Mouse (Mus musculus) thymus, postnatal 10 days (tissue): Measurements from ENCODE around the gene Lamc2.

Source experiments
- DNase-seq, 2 experiments: peaks; one replicate each; pipeline ENCODE4 v3.0.0; 2021; ENCODE audit warnings: low spot score in 2 of 2

The Lamc2 gene

GRCm38 (mm10) chr1:153127622-153128021 is 58.6 kb downstream of the Lamc2 start:
- DNase-seq = no peak

DNA sequence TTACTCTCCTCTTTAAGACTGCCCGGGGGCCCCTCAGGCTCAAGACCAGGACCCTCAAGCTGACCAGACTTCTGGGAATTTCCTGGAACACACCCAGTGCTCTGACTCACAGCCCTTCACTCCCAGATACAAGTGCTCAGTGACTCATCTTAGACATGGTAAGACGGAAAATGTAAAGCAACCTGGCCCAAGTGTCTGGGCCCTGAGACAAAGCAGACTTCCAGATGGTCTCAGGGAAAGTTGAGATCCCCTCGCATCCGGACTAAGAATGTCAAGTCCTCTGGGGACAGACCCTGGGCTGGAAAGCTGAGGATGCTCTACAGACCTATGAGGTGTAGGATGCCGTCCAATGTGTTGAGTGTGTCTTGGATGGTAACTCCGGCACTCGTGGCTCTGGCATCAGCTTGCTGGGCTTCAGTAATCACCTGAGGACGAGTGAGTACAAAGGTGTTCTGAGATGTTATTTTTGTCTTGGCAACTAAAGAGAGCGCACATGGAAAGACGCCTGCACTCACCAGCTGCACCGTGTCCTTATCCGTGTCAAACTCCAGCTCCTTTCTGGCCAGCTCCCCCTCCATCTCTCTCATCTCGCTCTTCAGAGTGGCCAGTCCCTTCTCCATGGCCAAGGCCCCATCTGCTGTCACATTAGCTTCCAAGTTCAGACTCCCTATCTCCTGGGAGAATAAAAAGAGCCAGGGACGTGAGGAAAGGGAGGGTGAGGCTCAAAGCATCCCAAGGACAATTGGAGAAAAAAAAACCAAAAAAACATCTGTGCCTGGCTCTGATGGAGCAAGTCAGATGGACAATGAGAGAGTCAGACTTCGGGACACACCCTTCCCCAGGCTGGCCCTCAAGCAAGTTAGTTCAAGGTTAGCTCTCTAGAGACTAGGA is 59.5 kb downstream of the Lamc2 start:
- no peak for DNase-seq

DNA sequence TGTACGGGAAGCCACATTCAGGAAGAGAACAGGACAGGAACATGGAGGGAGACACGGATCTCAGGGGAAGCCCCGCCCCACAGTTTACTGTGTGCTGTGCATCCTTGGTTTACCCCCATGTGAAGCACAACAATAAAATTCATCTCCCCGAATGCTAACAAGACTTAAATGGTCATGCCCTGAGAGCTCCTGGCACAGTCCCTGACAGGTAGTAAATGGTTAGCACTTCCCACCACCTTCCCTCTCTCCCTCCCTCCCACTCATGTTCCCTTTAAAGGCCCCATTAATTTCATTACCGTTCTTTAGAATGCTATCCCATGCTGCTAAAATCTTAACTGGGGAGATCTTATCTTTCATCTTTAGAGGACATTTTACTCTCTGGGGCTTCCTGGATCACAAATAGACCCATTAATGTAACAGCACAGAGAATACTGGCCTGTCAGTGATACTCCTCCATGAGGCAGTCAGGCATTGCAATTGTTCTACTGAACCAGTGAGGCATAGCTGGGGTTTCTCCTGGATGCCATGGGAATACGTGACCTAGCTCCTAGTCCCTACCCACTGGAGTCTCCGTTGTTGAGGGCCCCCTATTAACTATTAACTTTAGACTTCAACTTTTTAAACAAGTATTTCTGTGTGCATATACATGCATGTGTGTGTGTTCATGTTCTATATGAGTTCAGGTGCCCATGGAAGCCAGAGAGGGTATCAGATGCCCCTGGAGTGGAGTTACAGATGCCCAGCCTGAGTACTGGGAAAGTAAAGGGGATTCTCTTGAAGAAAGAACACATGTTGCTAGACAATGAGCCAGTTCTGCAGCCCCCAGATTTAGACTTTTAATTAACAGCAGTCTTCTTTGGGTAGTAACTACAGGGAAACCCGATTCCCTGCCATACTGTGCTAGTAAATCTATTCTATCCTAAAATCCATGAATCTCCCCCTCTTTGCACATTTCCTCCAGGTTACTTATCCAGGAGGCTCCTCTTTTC is 60.7 kb downstream of the Lamc2 start:
- no peak for DNase-seq

DNA sequence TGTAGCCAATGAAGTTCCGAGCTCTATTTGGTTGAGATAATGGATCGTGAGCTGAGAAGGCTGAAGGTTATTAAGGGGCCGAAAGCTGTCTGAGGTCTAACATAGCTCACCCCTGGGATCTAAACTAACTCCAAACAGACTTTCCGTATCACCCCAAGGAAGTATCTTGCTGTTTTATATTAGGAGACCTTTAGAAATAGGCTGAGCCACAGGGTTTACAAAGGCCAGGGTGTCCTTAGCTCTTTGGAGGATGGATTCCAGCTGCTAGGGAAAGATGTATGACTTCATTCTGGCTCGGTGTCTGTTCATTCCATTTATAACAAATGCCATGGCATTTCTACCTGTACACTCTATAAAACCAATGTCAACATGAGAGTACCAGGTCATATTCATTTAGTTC is 61.7 kb downstream of the Lamc2 start:
- DNase-seq = no peak

DNA sequence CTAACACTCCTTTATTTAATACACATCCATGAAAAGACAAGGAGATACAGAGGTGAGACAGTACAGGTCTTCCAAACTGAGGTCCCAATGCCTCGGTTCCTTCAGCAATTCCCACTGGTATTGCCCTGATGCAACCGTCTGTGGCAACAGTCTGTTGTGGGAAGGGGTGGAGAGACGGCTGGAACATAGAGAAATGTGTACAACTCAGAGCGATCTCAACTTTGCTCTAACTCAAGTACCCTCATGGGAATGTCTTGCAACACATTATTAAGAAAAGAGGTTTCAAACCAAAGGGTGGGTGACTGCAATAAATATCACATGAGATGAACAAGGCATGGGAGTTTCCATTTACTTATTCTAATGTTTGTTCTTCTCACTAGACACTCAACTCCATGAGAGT is 63.5 kb downstream of the Lamc2 start:
- DNase-seq = no peak

DNA sequence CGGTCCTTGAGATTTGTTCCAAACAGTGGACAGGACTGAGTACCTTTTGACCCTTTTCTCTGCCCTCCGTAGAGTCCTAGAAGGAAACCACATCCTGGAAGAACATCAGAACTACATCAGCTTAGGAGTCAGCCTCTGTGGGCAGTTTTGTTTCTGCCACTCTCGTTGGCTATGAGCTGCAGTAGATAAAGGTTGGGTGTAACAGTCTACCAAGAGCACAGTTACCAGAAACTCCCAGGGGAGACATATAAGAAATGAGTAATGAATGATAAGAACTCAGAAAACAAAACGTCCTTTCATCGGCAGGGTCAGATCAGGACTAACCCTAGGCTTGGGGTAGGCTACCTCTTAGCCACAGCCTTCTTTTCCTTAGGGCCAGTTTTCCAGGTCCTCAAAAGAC is 64.9 kb downstream of the Lamc2 start:
- DNase-seq = no peak

GRCm38 (mm10) chr1:153120544-153120943 is 65.7 kb downstream of the Lamc2 start:
- no peak for DNase-seq

DNA sequence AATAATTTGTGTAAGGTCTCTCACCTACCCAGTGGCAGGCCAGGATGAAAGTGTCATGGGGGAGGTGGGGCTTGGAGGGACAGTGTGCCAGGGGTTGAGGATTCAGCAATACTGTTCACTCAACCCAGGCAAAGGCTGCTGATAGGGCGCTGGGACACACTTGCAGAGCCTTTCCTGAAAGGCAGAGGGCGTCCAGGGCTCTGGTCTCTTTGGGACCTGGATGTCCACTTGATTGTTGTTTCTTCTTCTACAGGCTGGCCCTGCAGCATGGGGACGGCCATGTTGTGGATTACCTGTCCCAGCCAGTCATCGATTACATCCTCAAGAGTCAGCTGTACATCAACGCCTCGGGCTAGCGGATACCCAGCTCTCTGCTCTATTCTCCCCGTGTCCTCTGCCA is 70.9 kb downstream of the Lamc2 start:
- no peak for DNase-seq

- DNase-seq = no peak
These were observed 74.7 kb downstream of the Lamc2 start for GRCm38 (mm10) chr1:153111596-153111995.

- DNase-seq = no peak
These were observed 76.4 kb downstream of the Lamc2 start for GRCm38 (mm10) chr1:153109836-153110235.

GRCm38 (mm10) chr1:153109346-153109745 is 76.9 kb downstream of the Lamc2 start:
- DNase-seq = no peak

- DNase-seq = no peak
These were observed 78.4 kb downstream of the Lamc2 start for GRCm38 (mm10) chr1:153107866-153108265.

DNA sequence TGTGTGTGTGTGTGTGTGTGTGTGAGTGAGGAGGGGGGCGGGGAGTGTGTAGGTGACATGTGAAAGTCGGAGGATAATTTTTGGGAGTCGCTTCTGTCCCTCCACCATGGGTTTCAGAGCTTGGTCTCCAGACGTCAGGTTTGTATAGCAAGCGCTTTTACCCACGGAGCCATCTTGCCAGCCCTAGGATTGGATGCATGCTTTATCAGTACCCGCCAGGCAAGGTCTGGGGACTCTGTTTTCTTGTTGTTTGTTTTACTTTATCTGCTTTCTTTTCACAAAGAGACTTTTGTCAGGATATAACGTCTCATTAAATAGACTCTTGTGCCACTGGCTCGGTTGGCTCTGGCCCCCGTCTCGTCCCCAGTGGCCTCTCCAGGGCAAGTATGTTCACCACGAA is 81.4 kb downstream of the Lamc2 start:
- DNase-seq = no peak

DNA sequence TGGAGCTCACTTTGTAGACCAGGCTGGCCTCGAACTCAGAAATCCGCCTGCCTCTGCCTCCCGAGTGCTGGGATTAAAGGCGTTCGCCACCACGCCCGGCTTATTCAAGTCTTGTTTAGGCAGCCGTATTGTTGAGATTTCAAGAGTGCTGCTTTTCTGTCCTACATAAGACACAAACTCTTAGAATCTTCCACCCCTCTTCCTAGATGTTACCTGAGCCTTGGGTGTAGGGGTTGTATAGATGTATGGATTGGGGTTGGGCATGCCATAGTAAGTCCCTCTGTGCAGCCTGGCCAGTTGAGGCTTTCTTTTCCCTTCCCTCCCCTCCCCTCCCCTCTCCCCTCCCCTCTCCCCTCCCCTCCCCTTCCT is 83.1 kb downstream of the Lamc2 start:
- no peak for DNase-seq

DNA sequence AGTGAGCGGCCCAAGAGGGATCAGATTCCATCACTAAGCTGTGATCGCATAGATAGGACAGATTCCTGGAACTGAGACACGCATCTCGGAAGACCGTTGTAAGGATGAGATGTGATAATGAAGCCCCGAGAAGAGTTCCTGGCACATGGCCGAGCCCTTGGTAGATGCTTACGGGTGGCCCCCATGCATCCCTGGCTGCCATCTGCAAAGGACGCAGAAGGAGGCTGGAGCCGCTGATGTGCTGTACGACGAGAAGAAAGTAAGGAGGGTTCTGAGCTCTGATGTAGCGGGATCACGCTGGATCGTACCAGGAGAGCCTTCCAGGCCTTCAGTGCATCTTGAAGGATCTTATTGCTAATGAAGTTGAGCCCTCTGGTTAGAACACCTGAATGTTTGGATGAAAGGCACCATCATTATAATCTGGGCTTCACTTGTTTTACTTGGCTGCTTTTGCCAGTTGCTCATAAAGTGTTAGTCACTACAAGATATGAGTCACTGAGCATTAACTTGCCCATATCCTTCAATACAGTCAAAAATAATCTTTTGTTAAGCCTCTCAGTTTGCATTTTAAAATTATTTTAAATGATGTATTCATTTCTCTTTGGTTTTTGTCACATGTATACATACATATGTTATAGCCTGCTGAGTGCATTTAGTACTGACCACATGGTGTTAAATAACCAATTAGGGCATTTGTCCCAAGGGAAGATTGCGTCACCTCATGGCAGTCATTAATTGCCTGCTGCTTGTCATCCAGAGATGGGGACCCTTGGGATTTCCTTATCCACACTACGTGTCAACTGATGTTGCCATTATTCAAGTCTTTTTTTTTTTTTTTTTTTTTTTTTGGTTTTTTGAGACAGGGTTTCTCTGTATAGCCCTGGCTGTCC is 83.7 kb downstream of the Lamc2 start:
- no peak for DNase-seq

- peak; percentile 39 to 83 for DNase-seq
These were observed 84.8 kb downstream of the Lamc2 start for GRCm38 (mm10) chr1:153101327-153101880.

DNA sequence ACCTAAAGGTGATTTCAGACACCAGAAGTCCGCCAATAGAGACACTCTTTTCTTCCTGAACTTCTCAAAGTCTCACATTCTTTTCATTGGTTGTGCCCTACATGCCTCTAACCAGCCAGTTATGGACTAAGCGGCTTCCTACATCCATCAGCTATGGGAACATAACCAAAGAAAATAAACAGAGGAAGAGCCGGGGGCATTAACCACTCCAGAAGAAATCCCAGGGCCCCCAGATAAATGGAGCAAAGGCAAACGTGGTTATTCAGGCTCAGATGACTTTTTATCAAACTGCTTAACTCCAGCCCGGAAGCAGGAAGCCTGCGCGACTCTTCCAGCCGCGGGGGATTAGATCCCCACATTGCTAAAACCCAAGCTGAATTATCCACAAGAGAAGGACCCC is 85.3 kb downstream of the Lamc2 start:
- DNase-seq = no peak

- no peak for DNase-seq
These were observed 87.7 kb downstream of the Lamc2 start for GRCm38 (mm10) chr1:153098586-153098985.

GRCm38 (mm10) chr1:153097017-153097675 is 89.1 kb downstream of the Lamc2 start:
- DNase-seq = no peak

DNA sequence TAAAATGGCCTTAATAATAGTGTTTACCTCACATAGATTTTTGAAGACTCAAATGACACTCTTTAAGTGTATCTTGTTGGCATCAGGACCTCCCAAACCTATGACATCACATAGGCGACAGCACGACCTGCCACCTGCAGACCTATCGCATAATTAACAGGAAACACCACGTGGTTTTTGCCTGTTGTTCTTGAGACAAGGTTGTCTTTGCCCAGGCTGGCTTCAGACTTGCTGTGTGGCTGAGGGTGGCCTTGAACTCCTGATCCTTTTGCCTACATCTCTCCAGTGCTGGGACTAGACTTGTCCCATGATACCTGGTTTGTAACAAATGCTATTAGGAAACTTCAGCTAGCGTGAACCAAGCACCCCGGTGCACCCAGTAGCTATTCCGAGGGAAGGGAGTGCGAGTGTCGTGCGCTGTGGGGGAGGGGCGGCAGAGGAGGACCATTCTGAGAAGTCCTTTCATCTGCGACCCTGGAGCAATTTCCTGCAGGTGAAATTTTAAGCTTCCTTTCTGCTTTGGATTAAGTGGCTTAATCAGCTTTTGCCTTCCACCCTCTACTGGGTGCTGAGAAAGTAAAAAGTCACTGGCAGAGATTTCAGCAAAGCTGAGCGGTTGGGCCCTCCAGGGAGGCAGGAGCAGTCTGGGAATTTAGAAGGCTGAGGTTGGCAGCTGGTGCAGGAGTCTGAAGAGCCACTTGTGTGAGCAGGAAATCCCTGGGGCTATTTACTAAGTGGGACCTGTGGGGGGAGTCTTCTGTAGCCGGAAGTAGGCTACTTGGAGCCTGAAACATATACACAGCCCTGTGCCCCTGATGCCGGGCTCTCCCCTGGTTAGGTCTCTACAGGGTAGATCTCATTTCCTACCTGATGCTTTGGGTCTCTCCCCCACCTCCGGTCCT is 90.2 kb downstream of the Lamc2 start:
- DNase-seq = no peak
